12 mouse cellular contexts compared by ENCODE assay signal in genomic region chr1:136694983-136695382, GRCm38 (mm10).
DNase-seq lines count a peak whose midpoint lies in the region; ATAC-seq and TF ChIP-seq lines count a peak whose summit lies in the region.
"Had no signal": no experiment of that assay in that cellular context is flagged by ENCODE, and none has a peak within 500 bp of the region (broad histone marks: within the 10 kb centered on the region; RNA-seq: fewer than 3 reads in every experiment).

No protein-coding gene starts in this region.

- H3K9me3 ChIP-seq in ES-Bruce4 (replicated peaks; ENCODE audit: control insufficient read depth, insufficient read depth, low read length, poor library complexity, severe bottlenecking): no peaks in the 10 kb centered on the region
- no peaks in the 10 kb centered on the region for H3K9me3 ChIP-seq in lung, embryonic 15.5 days
- H3K9me3 ChIP-seq in forebrain, embryonic 14.5 days (replicated peaks; ENCODE audit: control insufficient read depth, low read length): no peaks in the 10 kb centered on the region
- H3K9me3 ChIP-seq: hindbrain, embryonic 10.5 days had no signal

- H3K9ac ChIP-seq in ES-Bruce4 (ENCODE audit: low read depth, poor library complexity, severe bottlenecking): peak overlapping the region; percentile 55
- no peak overlapping the region for H3K9ac ChIP-seq in lung, embryonic 15.5 days
- no peak overlapping the region for H3K9ac ChIP-seq in forebrain, embryonic 14.5 days (ENCODE audit: low read length)

- H3K4me1 ChIP-seq in ES-Bruce4 (ENCODE audit: control insufficient read depth, insufficient read depth, low read length): peaks cover 7% of the 10 kb centered on the region
- peaks cover 48% of the 10 kb centered on the region for H3K4me1 ChIP-seq in lung, embryonic 15.5 days
- no peaks in the 10 kb centered on the region for H3K4me1 ChIP-seq in forebrain, embryonic 14.5 days (ENCODE audit: control insufficient read depth, insufficient read depth, low read length)

- DNase-seq in thymus, adult 18-20 months: peak; percentile 28 to 55
- DNase-seq in forebrain, embryonic 14.5 days (ENCODE audit: low spot score): no peak
- no peak for DNase-seq in adrenal gland, postnatal 14 days
- no peak for DNase-seq in layer of hippocampus, adult 2 months (ENCODE audit: low spot score in 2 of 2)
- DNase-seq: adrenal gland, postnatal 25 days; embryo, embryonic 11 days; kidney, adult 2 months; layer of hippocampus, adult 9-11 months had no signal

- H3K27me3 ChIP-seq in ES-Bruce4 (ENCODE audit: control insufficient read depth, insufficient read depth, low read length, poor library complexity, severe bottlenecking): no peaks in the 10 kb centered on the region
- no peaks in the 10 kb centered on the region for H3K27me3 ChIP-seq in lung, embryonic 15.5 days
- no peaks in the 10 kb centered on the region for H3K27me3 ChIP-seq in forebrain, embryonic 14.5 days (replicated peaks; ENCODE audit: control insufficient read depth, insufficient read depth, low read length)

- TF ChIP-seq EP300 in ES-Bruce4 (IDR thresholded peaks at IDR 0.05; ENCODE audit: insufficient read depth, low read depth, low read length): peak; percentile 95

- WGBS in lung, embryonic 15.5 days: 45% methylated on average over 7 of the region's 7 CpGs
- 71% methylated on average over 7 of the region's 7 CpGs for whole genome bisulfite sequencing in forebrain, embryonic 14.5 days

- ATAC-seq in CD4-positive, CD25-positive, alpha-beta regulatory T cell, adult 4 months: peak; percentile 92
- no peak for ATAC-seq in lung, embryonic 15.5 days (ENCODE audit: borderline replicate concordance, extremely low read depth, low FRiP score, low TSS enrichment)
- ATAC-seq in forebrain, embryonic 14.5 days: no peak

- H3K27ac ChIP-seq in ES-Bruce4 (ENCODE audit: insufficient read depth, low read length): peak overlapping the region; percentile 99
- peak overlapping the region; percentile 65 for H3K27ac ChIP-seq in lung, embryonic 15.5 days
- no peak overlapping the region for H3K27ac ChIP-seq in forebrain, embryonic 14.5 days (ENCODE audit: low read depth, low read length)
- no peak overlapping the region for H3K27ac ChIP-seq in layer of hippocampus, adult 2 months
- H3K27ac ChIP-seq: hindbrain, embryonic 10.5 days had no signal

- no peak overlapping the region for H3K4me3 ChIP-seq in ES-Bruce4 (ENCODE audit: low read depth, low read length)
- no peak overlapping the region for H3K4me3 ChIP-seq in lung, embryonic 15.5 days
- H3K4me3 ChIP-seq in forebrain, embryonic 14.5 days (ENCODE audit: low read depth, low read length): no peak overlapping the region
- no peak overlapping the region for H3K4me3 ChIP-seq in layer of hippocampus, adult 2 months
- H3K4me3 ChIP-seq: hindbrain, embryonic 10.5 days had no signal

- H3K36me3 ChIP-seq in ES-Bruce4 (ENCODE audit: control insufficient read depth, insufficient read depth, low read length, poor library complexity, severe bottlenecking): 0 out of 2 replicates have a peak, but pooled peaks cover 2% of the 10 kb centered on the region
- no peaks in the 10 kb centered on the region for H3K36me3 ChIP-seq in lung, embryonic 15.5 days
- no peaks in the 10 kb centered on the region for H3K36me3 ChIP-seq in forebrain, embryonic 14.5 days (ENCODE audit: control insufficient read depth, insufficient read depth, low read length)
- H3K36me3 ChIP-seq: hindbrain, embryonic 10.5 days had no signal

- TF ChIP-seq CTCF in ES-Bruce4 (IDR thresholded peaks at IDR 0.05; ENCODE audit: low read depth, low read length): no peak
- TF ChIP-seq CTCF in layer of hippocampus, adult 2 months (conservative IDR thresholded peaks at IDR 0.05): no peak

- TF ChIP-seq POLR2A in ES-Bruce4 (IDR thresholded peaks at IDR 0.05; ENCODE audit: insufficient read depth, low read length): no peak

- 0 out of 2 replicates have a peak overlapping the region, but pooled peaks have one; percentile 16 for H3K4me2 ChIP-seq in lung, embryonic 15.5 days
- no peak overlapping the region for H3K4me2 ChIP-seq in forebrain, embryonic 14.5 days (ENCODE audit: low read length)

Comparison
In these comparisons a context has a peak if more than half of its experiments do, and no peak if none do; other contexts are left out.
1. H3K27ac ChIP-seq: peak in ES-Bruce4 (single experiment) and lung, embryonic 15.5 days (single experiment); none in forebrain, embryonic 14.5 days (single experiment) and layer of hippocampus, adult 2 months (single experiment).
2. DNase-seq: peak in thymus, adult 18-20 months (2 of 2); none in forebrain, embryonic 14.5 days (single experiment), adrenal gland, postnatal 14 days (single experiment) and layer of hippocampus, adult 2 months (0 of 2).